Mouse (Mus musculus) G1E (cell line): Measurements from ENCODE around the gene Sash3. TPM values are rescaled to one million over a fixed set of nuclear protein-coding genes. Genes with fewer than 3 reads are reported as not detected.

ENCODE experiments used
- ATAC-seq: 2 replicates; pipeline ENCODE4 v1.8.0; 2016; ENCODE audit warnings: mild to moderate bottlenecking; ENCODE audit not compliant: insufficient number of reproducible peaks, poor library complexity, low FRiP score, severe bottlenecking; ENCODE audit errors: extremely low read depth
- DNase-seq: peaks from one replicate; pipeline ENCODE4 v3.0.0; 2012; ENCODE audit warnings: low spot score
- H3K27me3 ChIP-seq: 2 replicates; pipeline ENCODE4 v1.6.1; 2012; ENCODE audit warnings: mild to moderate bottlenecking, low read length, inconsistent platforms; ENCODE audit not compliant: insufficient read depth
- H3K36me3 ChIP-seq: replicated peaks from 2 replicates; pipeline ENCODE3; 2012; ENCODE audit warnings: mild to moderate bottlenecking, inconsistent platforms
- H3K4me1 ChIP-seq: 2 replicates; pipeline ENCODE4 v1.6.1; 2012; ENCODE audit warnings: low read depth, low read length, inconsistent platforms, mixed read lengths; ENCODE audit not compliant: insufficient read depth
- H3K4me3 ChIP-seq: 2 replicates; pipeline ENCODE4 v1.5.1; 2012; ENCODE audit warnings: low read depth, mild to moderate bottlenecking, inconsistent platforms, low read length, moderate library complexity, mixed read lengths
- H3K9me3 ChIP-seq: replicated peaks from 2 replicates; pipeline ENCODE4 v1.6.1; 2012; ENCODE audit warnings: inconsistent platforms
- CTCF ChIP-seq: IDR thresholded peaks from 2 replicates; pipeline ENCODE4 v1.5.1; 2012; ENCODE audit warnings: low read depth, low read length, inconsistent platforms, mixed read lengths
- GATA1 ChIP-seq: IDR thresholded peaks from 2 replicates; pipeline ENCODE4 v1.6.1; 2012; ENCODE audit warnings: borderline replicate concordance, low read length, inconsistent platforms, mixed read lengths
- GATA2 ChIP-seq: IDR thresholded peaks from 2 replicates; pipeline ENCODE4 v1.6.1; 2012; ENCODE audit warnings: low read depth, low read length, inconsistent platforms, borderline replicate concordance
- POLR2AphosphoS5 ChIP-seq: IDR thresholded peaks from 2 replicates; pipeline ENCODE4 v1.6.1; 2012; ENCODE audit warnings: low read depth, low read length, inconsistent platforms; ENCODE audit not compliant: insufficient replicate concordance
- TAL1 ChIP-seq: conservative IDR thresholded peaks from 2 replicates; pipeline ENCODE4 v1.6.1; 2012; ENCODE audit warnings: low read depth, low read length, inconsistent platforms, mixed read lengths
- polyA plus RNA-seq: library from polyadenylated mRNA; stranded (reverse); fragments of >175 nt; gene quantifications from 2 replicates; pipeline ENCODE4 v1.2.3, GENCODE M21; 2012
- total RNA-seq, 2 experiments: library from RNA; stranded (forward) in 1 of 2; stranded (reverse) in 1 of 2; fragments of 200-1000 nt in 1 of 2; fragments of >200 nt in 1 of 2; fragmentation: Nextera tagmentation in 1 of 2; gene quantifications; 2 replicates each; pipeline ENCODE4 v1.2.3; 2014 to 2017

Sash3 gene
- total RNA-seq (2014; fragmentation: Nextera tagmentation) (0.63 and 1.1 TPM in 2 replicates), total RNA-seq (2017) (9.2 and 10.6 TPM in 2 replicates), polyA plus RNA-seq (1.5 and 1.7 TPM in 2 replicates)

DNA sequence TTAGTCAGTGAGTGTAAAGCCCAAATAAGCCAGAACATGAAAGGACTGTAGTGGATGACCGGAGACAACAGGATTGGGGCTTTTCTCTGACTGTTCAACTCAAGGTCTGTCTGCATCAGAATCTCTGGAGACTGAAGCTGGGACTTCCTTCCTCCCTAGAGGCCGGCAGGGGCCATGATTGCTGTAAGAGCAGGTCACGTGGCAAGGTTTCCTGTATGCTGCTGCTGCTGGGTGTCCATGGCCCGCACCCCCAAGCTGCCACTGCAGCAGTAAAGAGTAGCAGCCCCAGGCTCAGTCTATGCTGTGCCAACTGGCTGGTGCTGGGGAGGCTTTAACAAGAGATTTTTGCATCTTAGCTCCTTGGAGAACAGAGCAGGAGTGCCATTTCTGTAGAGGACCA is at the start of gene Sash3:
Gene Sash3 (plus strand): TSS at position 175 of the 400 bp plus-strand sequence.
- TF ChIP-seq CTCF, result no peak
- no peak for TF ChIP-seq GATA2
- no peak for TF ChIP-seq GATA1
- TF ChIP-seq TAL1, result no peak
- TF ChIP-seq POLR2AphosphoS5, result no peak
- ATAC-seq (no peak), DNase-seq (no peak)
- H3K9me3 ChIP-seq, result no peaks in the 10 kb centered on the region
- peaks cover 57% of the 10 kb centered on the region for H3K4me1 ChIP-seq
- no peaks in the 10 kb centered on the region for H3K27me3 ChIP-seq
- H3K4me3 ChIP-seq, result no peak within 1 kb of the TSS
- no peaks in the 10 kb centered on the region for H3K36me3 ChIP-seq

DNA sequence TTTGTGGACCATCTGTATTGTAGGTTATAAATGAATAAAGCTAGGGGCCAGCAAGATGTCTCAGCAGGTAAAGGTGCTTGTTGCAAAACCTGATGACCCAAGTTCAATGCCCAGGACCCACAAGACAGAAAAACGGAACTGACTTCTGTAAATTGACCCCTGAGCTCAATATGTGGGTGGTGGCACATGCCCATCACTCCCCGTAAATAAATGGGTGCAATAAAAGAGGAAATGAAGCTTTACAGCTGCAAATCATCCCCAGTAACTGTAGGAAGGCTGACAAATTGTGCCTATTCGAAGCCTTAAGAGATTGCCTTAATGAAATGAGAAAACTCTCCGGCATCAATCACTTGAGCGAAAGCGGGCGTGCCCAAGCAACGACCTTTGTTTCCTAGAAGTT is 49.7 kb upstream of the Sash3 start:
- ATAC-seq (no peak), DNase-seq (no peak)
- no peak for TF ChIP-seq CTCF
- TF ChIP-seq GATA2, result no peak
- TF ChIP-seq POLR2AphosphoS5, result no peak
- no peak for TF ChIP-seq GATA1
- no peak for TF ChIP-seq TAL1
- Histone ChIP-seq H3K27me3 (peaks cover 4% of the 10 kb centered on the region; the same call in 1 of the 2 replicates), H3K9me3 (no peaks in the 10 kb centered on the region), H3K4me1 (no peaks in the 10 kb centered on the region; the same call in 1 of the 2 replicates), H3K4me3 (no peak overlapping the region), H3K36me3 (no peaks in the 10 kb centered on the region)

DNA sequence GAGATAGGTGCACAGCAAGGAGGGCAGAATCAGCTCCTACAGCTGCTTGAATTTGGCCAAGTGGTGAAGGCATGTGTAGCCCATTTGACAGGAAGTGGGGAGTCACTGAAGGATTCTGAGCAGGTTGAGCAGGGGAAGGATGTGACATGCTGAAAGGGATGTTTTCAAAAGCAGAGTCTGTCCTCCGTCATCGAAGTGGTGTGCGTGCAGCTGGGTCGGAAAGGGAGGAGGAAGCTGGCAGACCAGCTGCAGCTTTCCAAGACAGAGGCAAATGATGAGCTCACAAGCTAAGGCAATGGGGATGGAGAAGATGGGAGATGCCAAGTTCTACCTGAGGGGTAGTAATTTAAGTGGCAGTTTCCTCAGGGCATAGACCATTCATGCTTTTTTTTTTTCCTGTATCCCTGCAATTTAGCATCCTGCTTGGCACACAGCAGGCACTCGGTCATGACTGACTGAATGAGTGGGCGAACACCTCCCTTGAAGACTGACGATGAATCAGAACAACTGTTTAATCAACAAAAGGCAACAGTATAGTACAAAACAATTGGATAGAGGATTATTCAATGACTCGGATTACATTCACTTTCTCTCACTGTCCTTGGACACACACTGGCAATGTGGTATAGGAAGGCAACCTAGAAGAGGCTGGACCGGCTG is 47.6 kb upstream of the Sash3 start:
- Histone ChIP-seq H3K27me3 (peaks cover 2% of the 10 kb centered on the region; the same call in 1 of the 2 replicates), H3K4me1 (no peaks in the 10 kb centered on the region; the same call in 1 of the 2 replicates), H3K36me3 (no peaks in the 10 kb centered on the region), H3K9me3 (no peaks in the 10 kb centered on the region), H3K4me3 (no peak overlapping the region)
- DNase-seq, result no peak
- TF ChIP-seq GATA2 (no peak), GATA1 (no peak), TAL1 (no peak), CTCF (no peak)
- ATAC-seq, result no peak

DNA sequence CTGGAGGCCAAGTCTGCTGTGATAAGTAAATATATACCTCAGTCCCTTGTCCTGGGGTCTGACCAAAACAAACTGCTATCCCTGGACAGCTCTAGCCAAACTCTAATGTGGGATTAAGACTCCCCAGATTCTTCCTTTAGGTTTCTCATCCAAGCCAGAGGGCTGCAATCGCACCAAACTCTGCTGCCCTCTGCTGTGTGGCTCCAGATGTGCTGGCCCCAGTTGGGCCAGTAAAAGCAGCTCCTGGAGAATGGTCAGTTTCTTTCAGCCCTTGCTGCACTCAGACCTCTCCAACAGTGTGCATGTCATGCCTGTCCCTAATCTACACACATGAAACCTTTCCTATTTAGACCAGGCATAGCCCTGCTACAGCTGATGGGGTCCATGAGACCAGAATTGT is 46.4 kb upstream of the Sash3 start:
- ATAC-seq (no peak), DNase-seq (no peak)
- peaks cover 2% of the 10 kb centered on the region; the same call in 1 of the 2 replicates for H3K27me3 ChIP-seq
- no peaks in the 10 kb centered on the region for H3K36me3 ChIP-seq
- H3K4me3 ChIP-seq, result no peak overlapping the region
- no peak for TF ChIP-seq TAL1
- no peak for TF ChIP-seq CTCF
- no peak for TF ChIP-seq GATA2
- TF ChIP-seq GATA1, result no peak
- H3K4me1 ChIP-seq, result peaks cover 2% of the 10 kb centered on the region; the same call in 1 of the 2 replicates
- no peaks in the 10 kb centered on the region for H3K9me3 ChIP-seq

DNA sequence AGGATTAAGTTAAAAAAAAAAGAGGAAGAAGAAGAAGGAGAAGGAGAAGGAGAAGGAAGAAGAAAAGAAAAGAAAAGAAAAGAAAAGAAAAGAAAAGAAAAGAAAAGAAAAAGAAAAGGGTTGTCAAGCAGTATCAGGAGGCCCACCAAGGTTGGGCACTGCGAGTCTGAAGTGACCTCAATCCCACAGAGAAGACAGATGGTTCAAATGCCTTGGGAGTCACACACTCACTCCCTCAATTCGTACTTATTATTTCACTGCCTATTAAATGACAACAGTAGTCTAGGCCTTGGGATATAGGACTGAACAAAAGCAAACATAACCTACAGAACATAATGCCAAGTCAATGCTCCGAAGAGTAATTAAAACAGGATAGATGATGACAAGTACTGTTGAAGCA is 43.0 kb upstream of the Sash3 start:
- Histone ChIP-seq H3K4me3 (no peak overlapping the region), H3K27me3 (peaks cover 2% of the 10 kb centered on the region; the same call in 1 of the 2 replicates), H3K9me3 (no peaks in the 10 kb centered on the region), H3K36me3 (no peaks in the 10 kb centered on the region), H3K4me1 (peaks cover 15% of the 10 kb centered on the region)
- ATAC-seq (no peak), DNase-seq (no peak)
- TF ChIP-seq GATA2, result no peak
- TF ChIP-seq POLR2AphosphoS5, result no peak
- TF ChIP-seq GATA1, result no peak
- no peak for TF ChIP-seq CTCF
- TF ChIP-seq TAL1, result no peak

DNA sequence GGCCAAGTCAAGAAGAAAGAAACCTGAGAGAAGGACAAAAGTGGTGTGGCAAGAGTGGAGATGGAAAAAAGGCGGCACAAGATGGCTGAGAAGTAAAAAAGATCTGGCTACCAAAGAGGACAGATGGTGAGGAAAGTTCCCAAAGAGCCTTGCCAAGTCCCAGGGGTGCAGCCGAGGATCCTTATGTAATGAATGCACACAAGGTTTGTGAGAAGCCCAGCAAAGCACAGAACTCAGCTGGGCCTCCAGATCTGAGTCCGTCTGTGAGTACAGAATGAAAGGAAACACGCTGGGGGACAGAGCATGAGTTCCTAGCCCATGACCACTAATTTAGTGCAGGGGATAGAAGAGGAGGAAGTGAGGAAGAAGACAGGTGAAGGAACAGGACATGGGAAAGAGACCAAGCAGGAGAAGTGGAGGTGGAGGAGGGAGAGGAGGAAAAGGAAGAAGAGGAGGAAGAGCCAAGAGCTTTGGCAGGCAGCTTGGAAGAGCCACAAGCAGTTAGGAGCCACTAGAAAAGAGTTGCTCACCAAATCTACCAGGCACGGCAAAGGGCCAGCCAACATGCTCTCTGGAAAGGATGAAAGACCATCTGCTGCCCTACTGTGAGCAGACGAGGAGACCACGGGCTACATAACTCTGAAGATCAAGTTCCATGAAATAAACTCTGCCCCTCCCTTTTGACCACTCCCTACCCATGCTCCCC is 41.3 kb upstream of the Sash3 start:
- TF ChIP-seq CTCF (no peak), GATA1 (no peak), POLR2AphosphoS5 (no peak), GATA2 (no peak), TAL1 (no peak)
- ATAC-seq (no peak), DNase-seq (no peak)
- no peaks in the 10 kb centered on the region for H3K36me3 ChIP-seq
- H3K4me3 ChIP-seq, result no peak overlapping the region
- H3K27me3 ChIP-seq, result peaks cover 2% of the 10 kb centered on the region; the same call in 1 of the 2 replicates
- H3K9me3 ChIP-seq, result no peaks in the 10 kb centered on the region
- peaks cover 22% of the 10 kb centered on the region for H3K4me1 ChIP-seq
